Mouse (Mus musculus) limb, embryonic 11.5 days (tissue): Measurements from ENCODE around the gene Sstr5. TPM values are rescaled to one million over a fixed set of nuclear protein-coding genes. Genes with fewer than 3 reads are reported as not detected.

Source experiments
- ATAC-seq: fragments of 200-750 bp; cut with Nextera tagmentation; 2 replicates; pipeline ENCODE4 v1.8.0; 2017; ENCODE audit warnings: low read depth; ENCODE audit not compliant: insufficient number of reproducible peaks, low FRiP score, low TSS enrichment
- DNase-seq: peaks from one replicate; pipeline ENCODE4 v3.0.0-alpha.2; 2015; ENCODE audit warnings: low spot score
- H3K27ac ChIP-seq: fragments of 300-500 bp; sonication (generic); replicated peaks from 2 replicates; pipeline ENCODE4 v1.5.1; 2014; ENCODE audit warnings: low read depth, mild to moderate bottlenecking, low read length
- H3K27me3 ChIP-seq: fragments of 300-500 bp; sonication (generic); 2 replicates; pipeline ENCODE4 v1.6.1; 2014; ENCODE audit warnings: mild to moderate bottlenecking, low read length, mixed read lengths; ENCODE audit not compliant: control insufficient read depth, insufficient read depth
- H3K36me3 ChIP-seq: fragments of 300-500 bp; sonication (generic); 2 replicates; pipeline ENCODE4 v1.6.1; 2014; ENCODE audit warnings: mild to moderate bottlenecking, low read length, moderate library complexity, mixed read lengths; ENCODE audit not compliant: control insufficient read depth, insufficient read depth
- H3K4me1 ChIP-seq: fragments of 300-500 bp; sonication (generic); 2 replicates; pipeline ENCODE4 v1.6.1; 2014; ENCODE audit warnings: low read length, mixed read lengths; ENCODE audit not compliant: control insufficient read depth, insufficient read depth
- H3K4me2 ChIP-seq: fragments of 300-500 bp; sonication (generic); 2 replicates; pipeline ENCODE4 v1.6.1; 2014; ENCODE audit warnings: low read depth, mild to moderate bottlenecking, moderate library complexity; ENCODE audit not compliant: severe bottlenecking
- H3K4me3 ChIP-seq: fragments of 300-500 bp; sonication (generic); 2 replicates; pipeline ENCODE4 v1.5.1; 2014; ENCODE audit warnings: low read depth, low read length
- H3K9ac ChIP-seq: fragments of 300-500 bp; sonication (generic); 2 replicates; pipeline ENCODE4 v1.6.1; 2014; ENCODE audit warnings: mild to moderate bottlenecking, low read length
- H3K9me3 ChIP-seq: fragments of 300-500 bp; sonication (generic); 2 replicates; pipeline ENCODE4 v1.6.1; 2016; ENCODE audit warnings: low read length; ENCODE audit not compliant: control insufficient read depth
- WGBS: fragments of 180-500 bp; shearing (Covaris S2); extraction: QIAGEN DNeasy Blood & Tissue Kit; methylation state at CpG from one replicate; pipeline ENCODE4 v1.1.7; 2014; 5-methylcytosine and 5-hydroxymethylcytosine counted together
- polyA plus RNA-seq: library from polyadenylated mRNA; unstranded; fragments of >200 nt; fragmentation: Nextera tagmentation; extraction: Ambion mirVana; gene quantifications from 2 replicates; pipeline ENCODE4 v1.2.1, GENCODE M21; 2014

Sstr5 gene
- polyA plus RNA-seq, 1 experiment from 2014 or later: 0.17 TPM

DNA sequence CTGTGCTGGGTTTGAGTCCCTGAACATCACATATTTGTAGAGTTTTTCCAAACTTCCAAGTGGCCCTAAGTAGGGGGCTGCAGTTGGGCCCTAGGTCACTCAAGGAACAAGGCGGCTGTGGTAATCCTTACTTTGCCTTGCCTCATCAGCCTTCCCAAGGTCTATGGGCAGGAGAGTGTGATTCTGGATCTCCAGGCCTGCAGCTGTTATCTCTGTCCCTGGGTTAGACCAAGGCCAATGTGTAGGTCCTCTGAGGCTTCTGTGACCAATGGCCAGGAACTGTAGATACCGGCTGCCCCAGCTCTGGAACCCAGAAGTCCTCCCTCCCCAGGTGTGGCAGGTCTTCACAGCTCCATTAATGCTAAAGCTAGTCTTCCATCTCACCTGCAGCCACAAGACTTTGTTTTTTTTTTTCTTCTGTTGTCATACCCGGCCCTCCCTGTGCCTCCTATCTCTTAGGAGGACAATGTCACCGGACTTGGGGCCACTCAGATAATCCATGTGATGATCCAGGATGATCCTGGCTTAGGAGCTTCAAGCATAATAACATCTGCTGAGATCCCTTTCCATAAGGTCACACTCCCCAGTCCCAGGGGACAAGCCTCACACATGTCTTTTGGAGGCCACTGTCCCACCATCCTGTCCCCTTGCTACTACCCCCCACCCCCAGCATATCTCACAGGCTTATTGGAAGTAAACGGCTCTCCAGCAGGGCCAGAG, 44.7 kb downstream of the Sstr5 start:
- no peak overlapping the region for H3K4me3 ChIP-seq
- H3K4me2 ChIP-seq: no peak overlapping the region
- H3K9ac ChIP-seq: no peak overlapping the region
- DNase-seq (no peak), ATAC-seq (no peak)
- no peaks in the 10 kb centered on the region for H3K4me1 ChIP-seq
- H3K27me3 ChIP-seq: no peaks in the 10 kb centered on the region
- H3K27ac ChIP-seq: no peak overlapping the region
- 79% methylated on average over 5 of the region's 5 CpGs for WGBS
- H3K9me3 ChIP-seq: no peaks in the 10 kb centered on the region
- no peaks in the 10 kb centered on the region for H3K36me3 ChIP-seq

DNA sequence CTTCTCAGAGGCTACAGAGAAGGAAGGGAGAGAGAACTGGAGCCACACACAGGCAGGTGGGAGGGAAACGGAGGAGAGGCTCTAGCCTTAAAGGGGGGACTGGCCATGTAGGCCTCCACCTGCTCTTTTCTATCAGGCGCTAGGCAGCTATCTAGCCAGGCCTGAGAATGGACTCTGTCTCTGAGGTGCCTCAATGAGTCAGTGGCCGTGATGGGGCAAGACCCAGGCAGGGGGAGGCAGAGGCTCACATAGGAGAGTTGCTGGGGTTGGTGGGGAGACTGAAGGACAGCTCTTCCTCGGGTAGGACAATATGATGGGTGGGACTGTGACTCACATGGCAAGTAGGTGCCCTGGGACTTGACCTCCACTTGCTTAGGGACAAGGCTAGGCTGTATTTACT, 46.8 kb downstream of the Sstr5 start:
- Histone ChIP-seq H3K27me3 (no peaks in the 10 kb centered on the region), H3K4me1 (no peaks in the 10 kb centered on the region), H3K4me3 (no peak overlapping the region), H3K27ac (no peak overlapping the region), H3K9ac (no peak overlapping the region), H3K4me2 (no peak overlapping the region), H3K36me3 (no peaks in the 10 kb centered on the region), H3K9me3 (no peaks in the 10 kb centered on the region)
- DNase-seq (no peak), ATAC-seq (no peak)
- 70% methylated on average over 4 of the region's 4 CpGs for WGBS

DNA sequence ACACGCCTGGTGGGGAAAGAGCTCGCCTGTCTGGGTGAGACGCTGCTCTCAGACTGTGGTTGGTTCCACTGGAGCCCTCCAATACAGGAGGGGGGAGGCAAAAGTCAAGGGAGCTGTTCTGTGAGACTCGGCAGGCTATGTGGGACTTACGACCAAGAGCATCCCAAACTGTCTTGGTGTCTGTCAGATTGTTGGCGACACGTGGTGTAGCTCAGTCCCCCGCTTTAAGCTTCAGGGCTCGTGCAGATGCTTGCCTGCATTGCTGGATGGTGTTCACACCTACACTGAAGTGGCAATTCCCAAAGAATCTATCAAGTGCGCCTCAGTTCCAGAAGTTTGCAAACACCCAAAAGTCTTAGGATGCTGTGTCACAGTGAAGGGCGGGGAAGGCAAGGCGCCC, 49.2 kb downstream of the Sstr5 start:
- H3K36me3 ChIP-seq: no peaks in the 10 kb centered on the region
- H3K27me3 ChIP-seq: no peaks in the 10 kb centered on the region
- DNase-seq: no peak
- H3K27ac ChIP-seq: no peak overlapping the region
- no peak for ATAC-seq
- WGBS: 78% methylated on average over 12 of the region's 12 CpGs
- no peak overlapping the region for H3K4me2 ChIP-seq
- H3K9ac ChIP-seq: no peak overlapping the region
- H3K4me3 ChIP-seq: no peak overlapping the region
- H3K9me3 ChIP-seq: no peaks in the 10 kb centered on the region
- no peaks in the 10 kb centered on the region for H3K4me1 ChIP-seq

DNA sequence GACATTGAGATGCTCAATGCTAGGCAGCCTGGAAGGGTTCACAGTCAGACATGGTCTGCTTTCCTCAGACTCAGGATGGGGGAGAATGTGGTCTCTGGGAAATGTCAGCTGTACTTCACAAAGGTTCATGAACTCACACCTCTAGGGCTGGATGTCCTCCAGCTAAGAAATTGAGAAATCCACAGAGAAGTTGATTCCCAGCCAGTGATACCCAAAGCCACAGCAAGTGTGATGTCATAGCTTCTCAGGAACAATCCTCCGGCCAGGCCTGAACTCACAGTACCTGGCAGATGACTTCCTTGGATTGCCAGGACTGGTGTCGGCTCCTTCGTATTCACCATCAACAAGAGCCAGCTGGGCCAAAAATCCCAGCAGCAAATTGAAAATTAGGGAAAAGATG, 51.2 kb downstream of the Sstr5 start:
- ATAC-seq (no peak), DNase-seq (no peak)
- Histone ChIP-seq H3K36me3 (no peaks in the 10 kb centered on the region), H3K9me3 (no peaks in the 10 kb centered on the region), H3K4me1 (no peaks in the 10 kb centered on the region; the same call in 1 of the 2 replicates), H3K27me3 (no peaks in the 10 kb centered on the region), H3K9ac (no peak overlapping the region), H3K27ac (no peak overlapping the region), H3K4me2 (no peak overlapping the region), H3K4me3 (no peak overlapping the region)
- WGBS: 77% methylated on average over 3 of the region's 3 CpGs

DNA sequence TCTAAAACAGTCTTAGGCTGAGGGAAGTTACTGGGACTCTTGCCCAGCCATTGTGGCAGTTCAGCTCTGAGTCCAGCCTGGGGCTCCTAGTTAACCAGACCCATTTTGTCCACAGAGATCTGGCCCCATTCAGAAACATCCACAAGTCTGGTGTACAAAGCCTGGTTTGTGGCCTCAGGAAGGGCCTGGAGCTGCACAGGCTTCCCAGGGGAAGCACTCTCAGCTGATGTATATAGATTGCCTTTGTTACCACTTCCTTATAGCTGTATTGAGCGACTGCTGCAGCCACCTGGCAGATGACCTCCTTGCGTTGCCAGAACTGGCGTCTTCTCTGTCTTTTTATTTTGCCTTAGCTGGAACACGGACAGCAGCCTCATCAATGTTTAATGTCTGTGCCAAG, 52.0 kb downstream of the Sstr5 start:
- WGBS: 72% methylated on average over 4 of the region's 4 CpGs
- no peaks in the 10 kb centered on the region for H3K36me3 ChIP-seq

DNA sequence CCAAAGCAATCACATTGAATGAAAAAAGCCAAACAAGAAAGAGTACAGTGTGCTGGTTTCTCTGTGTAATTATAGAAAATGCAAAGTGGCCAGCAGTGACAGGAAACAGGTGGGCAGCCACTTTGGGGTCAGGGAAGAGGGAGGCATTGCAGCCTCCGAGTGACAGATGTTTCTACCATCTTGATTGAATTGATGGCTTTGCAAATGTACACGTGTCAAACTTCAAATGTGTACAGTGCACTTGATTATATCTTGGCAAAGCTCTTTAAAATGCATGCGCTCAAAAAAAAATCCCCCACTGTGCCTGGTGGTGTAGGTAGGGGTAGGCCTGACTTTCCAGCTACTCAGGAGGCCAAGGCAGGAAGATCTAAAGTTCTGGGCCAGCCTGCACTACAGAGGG, 54.2 kb downstream of the Sstr5 start:
- no peak for DNase-seq

More for the DNA sequence above, 52.0 kb downstream of the Sstr5 start:
- DNase-seq (no peak), ATAC-seq (no peak)
- Histone ChIP-seq H3K9me3 (no peaks in the 10 kb centered on the region), H3K9ac (no peak overlapping the region), H3K4me3 (no peak overlapping the region), H3K4me2 (no peak overlapping the region), H3K27ac (no peak overlapping the region), H3K27me3 (no peaks in the 10 kb centered on the region), H3K4me1 (no peaks in the 10 kb centered on the region; the same call in 1 of the 2 replicates)

DNA sequence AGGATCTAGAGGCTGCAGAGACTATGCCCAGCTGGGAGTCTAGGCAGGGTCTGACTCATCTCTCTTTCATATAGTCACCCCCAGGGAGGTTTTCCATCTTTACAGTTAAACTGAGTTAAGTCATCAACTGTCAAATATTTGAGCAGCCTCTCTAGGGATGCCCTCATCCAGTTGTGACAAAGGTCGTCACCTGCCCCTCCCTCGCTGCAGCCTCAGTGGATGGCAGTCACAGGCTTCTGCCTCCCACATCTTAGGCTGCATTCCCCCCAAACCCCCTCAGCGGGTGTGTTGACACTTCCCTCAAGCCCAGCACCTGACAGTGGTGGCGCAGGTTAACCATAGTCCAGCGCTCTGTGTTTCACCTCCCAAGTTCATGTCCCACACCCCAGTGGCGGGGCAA, 55.7 kb downstream of the Sstr5 start:
- Histone ChIP-seq H3K9ac (no peak overlapping the region), H3K4me1 (no peaks in the 10 kb centered on the region; the same call in 1 of the 2 replicates), H3K9me3 (no peaks in the 10 kb centered on the region), H3K4me2 (no peak overlapping the region), H3K36me3 (no peaks in the 10 kb centered on the region), H3K27ac (no peak overlapping the region), H3K27me3 (no peaks in the 10 kb centered on the region), H3K4me3 (no peak overlapping the region)
- 74% methylated on average over 6 of the region's 6 CpGs for WGBS
- ATAC-seq (no peak), DNase-seq (no peak)

More for the DNA sequence above, 54.2 kb downstream of the Sstr5 start:
- 72% methylated on average over 3 of the region's 3 CpGs for WGBS
- ATAC-seq: no peak
- no peaks in the 10 kb centered on the region for H3K27me3 ChIP-seq
- H3K27ac ChIP-seq: no peak overlapping the region
- no peak overlapping the region for H3K4me3 ChIP-seq
- H3K36me3 ChIP-seq: no peaks in the 10 kb centered on the region
- H3K9ac ChIP-seq: no peak overlapping the region
- H3K4me2 ChIP-seq: no peak overlapping the region
- H3K9me3 ChIP-seq: no peaks in the 10 kb centered on the region
- H3K4me1 ChIP-seq: no peaks in the 10 kb centered on the region; the same call in 1 of the 2 replicates
